Mouse (Mus musculus) stomach, postnatal 0 days (tissue): ENCODE measurements at regions not wholly inside any gene's neighbourhood (a gene's known extent, or its start where the extent isn't known, plus 50 kb on each side); places are given as distances from the start of the nearest gene placed in this dataset.

Experiments used
- CTCF ChIP-seq: IDR thresholded peaks from 2 replicates; pipeline ENCODE4 v1.5.1; 2016; ENCODE audit warnings: antibody characterized with exemption, low read depth, mild to moderate bottlenecking, moderate library complexity
- EP300 ChIP-seq: optimal IDR thresholded peaks from 2 replicates; pipeline ENCODE3; 2016; ENCODE audit warnings: antibody characterized with exemption

DNA sequence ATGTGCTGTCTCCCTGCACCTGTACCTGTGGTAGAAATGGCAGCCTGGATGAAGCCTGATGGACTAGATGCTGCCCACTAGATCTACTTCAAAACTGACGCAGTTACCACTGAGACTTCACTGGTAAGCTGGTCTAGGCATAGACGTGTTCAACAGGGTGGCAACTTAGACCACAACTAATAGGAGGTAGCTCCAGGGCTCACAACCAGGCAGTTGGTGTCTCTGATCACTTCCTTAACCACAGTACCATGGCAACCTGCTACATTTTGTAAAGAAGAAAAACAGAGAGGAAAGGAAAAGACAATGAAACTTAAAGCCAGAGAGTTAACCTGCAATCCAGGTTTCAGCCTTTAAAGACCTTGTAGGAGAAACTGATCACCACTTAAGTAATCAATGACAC is 131.9 kb upstream of the Prkcq start:
- TF ChIP-seq CTCF (no peak), EP300 (no peak)
